Mouse (Mus musculus) C2C12 (cell line): ENCODE results near the gene Slc25a14.

Source experiments
- CEBPB ChIP-seq: IDR thresholded peaks from one replicate; pipeline ENCODE4 v1.6.1; 2011; ENCODE audit warnings: low read depth, mild to moderate bottlenecking, control low read depth, moderate library complexity
- CTCF ChIP-seq: IDR thresholded peaks from one replicate; pipeline ENCODE4 v1.5.1; 2011; ENCODE audit not compliant: control insufficient read depth, insufficient read depth, insufficient read length
- FOSL1 ChIP-seq: IDR thresholded peaks from one replicate; pipeline ENCODE4 v1.8.0; 2011; ENCODE audit warnings: mild to moderate bottlenecking, low read length; ENCODE audit not compliant: poor library complexity, insufficient read depth, severe bottlenecking
- MAX ChIP-seq: IDR thresholded peaks from one replicate; pipeline ENCODE4 v1.6.1; 2011; ENCODE audit warnings: mild to moderate bottlenecking, control low read depth
- MYOD1 ChIP-seq: IDR thresholded peaks from one replicate; pipeline ENCODE4 v1.6.1; 2011; ENCODE audit warnings: low read depth; ENCODE audit not compliant: control insufficient read depth, insufficient read length
- MYOG ChIP-seq: IDR thresholded peaks from one replicate; pipeline ENCODE4 v1.6.1; 2011; ENCODE audit not compliant: control insufficient read depth, insufficient read length; ENCODE audit errors: extremely low read depth
- USF1 ChIP-seq: IDR thresholded peaks from one replicate; pipeline ENCODE4 v1.6.1; 2011; ENCODE audit warnings: low read depth, mild to moderate bottlenecking, control low read depth, moderate library complexity

DNA sequence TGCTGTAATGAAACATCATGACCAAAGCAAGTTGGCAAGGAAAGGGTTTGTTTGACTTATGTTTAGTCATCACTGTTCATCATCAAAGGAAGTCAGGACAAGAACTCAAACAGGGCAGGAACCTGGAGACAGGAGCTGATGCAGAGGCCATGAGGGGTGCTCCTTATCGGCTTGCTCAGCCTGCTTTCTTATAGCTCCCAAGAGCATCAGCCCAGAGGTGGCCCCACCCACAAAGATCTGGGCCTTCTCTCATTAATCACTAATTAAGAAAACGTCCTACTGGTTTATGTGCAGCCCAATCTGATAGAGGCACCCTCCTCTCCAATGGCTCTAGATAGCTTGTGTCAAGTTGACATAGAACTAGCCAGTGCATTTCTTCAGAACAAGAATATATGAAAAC, 18.3 kb upstream of the Slc25a14 start:
- no peak for TF ChIP-seq CTCF
- no peak for TF ChIP-seq MYOD1
- TF ChIP-seq MYOG, result no peak
- no peak for TF ChIP-seq USF1
- no peak for TF ChIP-seq CEBPB
- no peak for TF ChIP-seq FOSL1
- no peak for TF ChIP-seq MAX
